Mouse (Mus musculus): ENCODE measurements at regions not wholly inside any gene's neighbourhood (a gene's known extent, or its start where the extent isn't known, plus 50 kb on each side); places are given as distances from the start of the nearest gene placed in this dataset.
A peak's percentile ranks its signal among the peaks of the same experiment; 100 is the strongest.

DNA sequence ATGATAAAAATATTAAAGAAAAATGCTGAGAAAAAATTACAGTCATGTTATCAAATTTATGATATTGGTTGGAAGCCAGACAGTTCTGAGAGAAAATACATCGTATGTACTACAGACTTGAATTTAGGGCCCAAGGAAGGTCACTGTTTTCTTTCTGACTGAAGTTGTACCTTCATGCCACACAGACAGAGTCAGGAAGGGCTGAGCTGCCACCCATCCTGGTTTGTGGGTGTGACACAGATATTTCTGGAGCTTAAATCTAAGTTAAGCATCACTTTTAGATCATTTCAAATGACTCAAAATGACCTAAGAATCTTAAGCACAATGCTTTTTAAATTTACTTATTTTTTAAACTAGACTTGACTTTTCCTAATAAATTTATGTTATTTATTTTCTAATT, 331.8 kb downstream of the Gja1 start:
- ATAC-seq (ENCODE audit: low FRiP score) = no peak
- no peaks in the 10 kb centered on the region for H3K9me3 ChIP-seq
- H3K9ac ChIP-seq = no peak overlapping the region
- H3K4me2 ChIP-seq = no peak overlapping the region
- no peaks in the 10 kb centered on the region for H3K27me3 ChIP-seq
- H3K4me3 ChIP-seq (replicated peaks) = no peak overlapping the region
- H3K4me1 ChIP-seq = peaks cover 5% of the 10 kb centered on the region; the same call in 1 of the 2 replicates
- H3K27ac ChIP-seq = no peak overlapping the region
- H3K36me3 ChIP-seq (replicated peaks) = no peaks in the 10 kb centered on the region
- WGBS = 83% methylated on average over 1 of the region's 1 CpGs

DNA sequence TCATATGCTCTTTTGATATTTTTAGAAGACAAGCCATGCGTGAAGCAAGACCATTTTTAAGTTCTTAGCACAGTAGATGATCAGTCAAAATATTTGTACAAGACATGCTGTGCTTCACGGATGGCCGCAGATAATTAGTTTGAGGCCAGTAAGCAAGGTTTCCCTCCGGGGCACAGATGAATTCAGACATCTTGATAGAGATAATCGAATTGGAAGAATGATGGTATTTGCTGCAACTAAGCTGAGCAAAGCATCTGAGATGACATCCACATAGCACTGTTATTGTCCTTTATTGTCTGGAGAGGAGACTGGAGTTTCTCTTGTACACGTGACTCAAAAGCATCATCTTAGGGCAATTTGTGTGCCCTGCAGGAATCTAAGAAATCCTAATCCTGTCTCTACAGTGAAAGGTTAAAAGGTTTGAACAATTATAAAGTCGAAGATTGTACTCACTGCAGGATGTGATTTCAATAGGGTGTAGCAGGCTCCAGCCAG, 335.5 kb downstream of the Gja1 start:
- Histone ChIP-seq H3K4me2 (peak overlapping the region; percentile 22; the same call in 1 of the 2 replicates), H3K36me3 (replicated peaks) (no peaks in the 10 kb centered on the region), H3K4me3 (replicated peaks) (no peak overlapping the region), H3K4me1 (peaks cover 5% of the 10 kb centered on the region; the same call in 1 of the 2 replicates), H3K27me3 (no peaks in the 10 kb centered on the region), H3K9ac (no peak overlapping the region), H3K27ac (no peak overlapping the region), H3K9me3 (no peaks in the 10 kb centered on the region)
- peak; percentile 60 for ATAC-seq (ENCODE audit: low FRiP score)
- 15% methylated on average over 7 of the region's 7 CpGs for WGBS

GRCm38 (mm10) chr10:56737073-56737472, 359.9 kb downstream of the Gja1 start:
- no peak overlapping the region for H3K9ac ChIP-seq
- no peaks in the 10 kb centered on the region for H3K36me3 ChIP-seq (replicated peaks)
- H3K27ac ChIP-seq = no peak overlapping the region
- no peak overlapping the region for H3K4me3 ChIP-seq (replicated peaks)
- H3K4me1 ChIP-seq = no peaks in the 10 kb centered on the region
- no peaks in the 10 kb centered on the region for H3K27me3 ChIP-seq
- H3K4me2 ChIP-seq = no peak overlapping the region
- no peak for ATAC-seq (ENCODE audit: low FRiP score)
- no peaks in the 10 kb centered on the region for H3K9me3 ChIP-seq

DNA sequence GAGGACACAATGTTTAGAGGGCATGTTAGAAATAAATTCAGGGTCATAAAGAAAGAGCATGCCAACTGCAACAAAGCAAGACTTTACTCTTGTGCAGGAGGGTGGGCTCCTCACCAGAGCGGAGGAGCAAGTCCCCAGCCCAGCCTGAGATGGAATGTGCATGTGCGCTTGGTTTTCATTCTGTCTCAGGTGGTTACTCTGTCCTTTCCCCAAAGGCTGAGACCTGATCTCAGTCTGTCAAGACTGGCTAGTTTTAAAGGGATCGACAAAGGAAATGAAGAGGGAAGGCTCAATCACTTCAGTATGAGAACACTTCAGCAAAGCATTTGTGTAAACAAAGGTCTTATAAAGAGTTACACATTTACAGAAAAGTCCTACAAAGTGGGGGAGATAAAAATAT, 362.5 kb downstream of the Gja1 start:
- no peaks in the 10 kb centered on the region for H3K9me3 ChIP-seq
- H3K4me1 ChIP-seq = no peaks in the 10 kb centered on the region
- H3K9ac ChIP-seq = no peak overlapping the region
- H3K36me3 ChIP-seq (replicated peaks) = no peaks in the 10 kb centered on the region
- H3K27me3 ChIP-seq = no peaks in the 10 kb centered on the region
- H3K4me2 ChIP-seq = no peak overlapping the region
- H3K4me3 ChIP-seq (replicated peaks) = no peak overlapping the region
- no peak for ATAC-seq (ENCODE audit: low FRiP score)
- no peak overlapping the region for H3K27ac ChIP-seq
- 89% methylated on average over 3 of the region's 3 CpGs for WGBS

GRCm38 (mm10) chr10:56752134-56752533, 375.0 kb downstream of the Gja1 start:
- no peaks in the 10 kb centered on the region for H3K27me3 ChIP-seq
- no peaks in the 10 kb centered on the region for H3K9me3 ChIP-seq
- no peak overlapping the region for H3K4me2 ChIP-seq
- no peak overlapping the region for H3K4me3 ChIP-seq (replicated peaks)
- H3K4me1 ChIP-seq = no peaks in the 10 kb centered on the region
- ATAC-seq (ENCODE audit: low FRiP score) = no peak
- WGBS = 41% methylated on average over 2 of the region's 2 CpGs
- no peaks in the 10 kb centered on the region for H3K36me3 ChIP-seq (replicated peaks)
- H3K27ac ChIP-seq = no peak overlapping the region
- no peak overlapping the region for H3K9ac ChIP-seq

DNA sequence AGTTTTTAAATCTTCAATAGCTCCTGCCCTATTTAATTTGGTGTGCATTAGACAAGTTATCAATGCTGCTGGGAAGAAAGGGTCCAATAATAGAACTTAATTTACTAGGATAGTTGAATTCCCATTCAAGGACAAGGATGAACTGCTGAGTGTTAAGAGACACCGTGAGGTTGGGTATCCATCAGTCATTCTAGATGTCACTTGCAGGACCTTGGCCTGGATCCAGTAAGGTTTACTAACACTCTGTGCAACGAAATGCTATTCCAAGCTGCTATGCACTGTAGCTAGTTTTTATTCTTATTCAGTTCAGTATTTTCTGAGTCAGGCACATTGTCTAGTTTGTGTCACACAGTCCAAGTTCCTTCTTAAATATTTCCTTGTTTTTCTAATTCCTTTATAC, 376.4 kb downstream of the Gja1 start:
- Histone ChIP-seq H3K9ac (no peak overlapping the region), H3K27me3 (no peaks in the 10 kb centered on the region), H3K4me1 (no peaks in the 10 kb centered on the region), H3K36me3 (replicated peaks) (no peaks in the 10 kb centered on the region), H3K9me3 (no peaks in the 10 kb centered on the region), H3K4me3 (replicated peaks) (no peak overlapping the region), H3K4me2 (no peak overlapping the region), H3K27ac (no peak overlapping the region)
- no peak for ATAC-seq (ENCODE audit: low FRiP score)
- WGBS = 90% methylated on average over 2 of the region's 2 CpGs

DNA sequence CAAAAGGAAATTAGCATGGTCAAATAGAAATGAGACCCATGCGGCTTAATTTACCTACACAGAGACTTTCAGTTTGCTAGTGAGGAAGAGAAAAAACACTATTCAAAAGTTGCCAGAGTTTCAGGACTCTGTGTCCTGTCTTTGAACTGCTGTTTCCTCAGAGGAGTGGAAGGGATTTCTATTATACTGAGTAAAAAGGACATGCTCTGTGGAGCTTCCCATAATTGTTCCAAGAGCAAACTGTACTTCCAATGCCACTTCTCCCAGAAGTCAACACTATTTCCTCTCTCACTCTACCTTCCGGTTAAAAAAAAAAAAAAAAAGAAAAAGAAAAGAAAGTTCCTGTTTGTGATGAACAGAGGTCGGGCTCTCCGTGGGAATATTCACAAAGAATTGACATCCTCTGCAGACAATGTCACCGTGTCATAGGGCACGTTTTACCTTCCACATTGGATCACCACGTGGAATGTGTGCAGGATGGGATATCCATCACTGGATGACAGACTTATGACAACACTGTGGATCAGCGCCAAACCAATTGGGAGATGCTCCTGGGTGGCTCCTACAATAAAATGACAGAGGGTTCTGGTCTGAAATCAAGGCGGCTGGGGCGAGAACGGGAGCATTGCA, 377.5 kb downstream of the Gja1 start:
- Histone ChIP-seq H3K9me3 (no peaks in the 10 kb centered on the region), H3K27me3 (no peaks in the 10 kb centered on the region), H3K27ac (no peak overlapping the region), H3K9ac (no peak overlapping the region), H3K4me2 (no peak overlapping the region), H3K36me3 (replicated peaks) (no peaks in the 10 kb centered on the region), H3K4me3 (replicated peaks) (no peak overlapping the region), H3K4me1 (no peaks in the 10 kb centered on the region)
- 83% methylated on average over 11 of the region's 11 CpGs for WGBS
- no peak for ATAC-seq (ENCODE audit: low FRiP score)

- WGBS = 90% methylated on average over 4 of the region's 4 CpGs
- no peak for ATAC-seq (ENCODE audit: low FRiP score)
- H3K9me3 ChIP-seq = no peaks in the 10 kb centered on the region
- no peak overlapping the region for H3K9ac ChIP-seq
- H3K27ac ChIP-seq = no peak overlapping the region
- H3K36me3 ChIP-seq (replicated peaks) = no peaks in the 10 kb centered on the region
- H3K4me3 ChIP-seq (replicated peaks) = no peak overlapping the region
- no peaks in the 10 kb centered on the region for H3K27me3 ChIP-seq
- no peak overlapping the region for H3K4me2 ChIP-seq
- H3K4me1 ChIP-seq = no peaks in the 10 kb centered on the region
Observed at GRCm38 (mm10) chr10:56770629-56771028, 393.5 kb downstream of the Gja1 start.

DNA sequence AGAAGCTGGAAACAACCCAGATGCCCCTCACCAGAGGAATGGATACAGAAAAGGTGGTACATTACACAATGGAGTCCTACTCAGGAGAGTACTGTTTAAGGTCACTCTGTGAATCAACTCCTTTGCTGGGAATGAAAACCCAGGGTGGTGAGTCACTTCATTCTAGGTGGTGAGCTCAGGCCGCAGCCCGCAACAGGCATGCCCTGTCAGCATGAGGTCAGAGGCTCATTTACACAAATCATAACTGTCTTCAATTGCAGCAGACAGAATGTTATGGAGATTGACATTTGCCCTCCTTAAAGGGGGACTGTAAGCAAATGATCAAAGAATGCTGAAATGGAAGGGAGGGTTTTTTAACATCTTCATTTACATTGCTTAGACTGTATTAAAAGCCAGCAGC, 405.1 kb downstream of the Gja1 start:
- H3K9me3 ChIP-seq = no peaks in the 10 kb centered on the region

DNA sequence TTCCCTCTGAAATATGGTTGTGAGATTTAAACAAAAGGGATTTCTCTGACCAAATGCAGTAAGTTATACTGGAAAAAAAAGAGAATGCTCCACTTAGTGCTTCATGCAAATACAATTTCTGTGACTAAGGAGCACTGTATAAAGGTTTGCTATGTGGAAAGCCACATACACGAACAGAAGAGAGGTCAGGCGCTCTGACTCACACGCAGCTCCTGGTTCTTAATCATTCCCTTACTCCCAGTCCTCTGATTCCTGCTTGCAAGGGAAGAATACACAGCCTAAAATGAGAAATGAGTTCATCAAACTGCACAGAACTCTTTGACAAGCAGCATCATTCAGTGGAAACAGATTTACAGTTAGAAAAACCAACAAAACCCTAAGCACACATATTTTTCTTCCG, 406.8 kb downstream of the Gja1 start:
- H3K27ac ChIP-seq = no peak overlapping the region
- no peak overlapping the region for H3K9ac ChIP-seq
- 92% methylated on average over 4 of the region's 4 CpGs for WGBS
- no peaks in the 10 kb centered on the region for H3K9me3 ChIP-seq
- no peaks in the 10 kb centered on the region for H3K36me3 ChIP-seq (replicated peaks)
- no peaks in the 10 kb centered on the region for H3K27me3 ChIP-seq
- H3K4me1 ChIP-seq = no peaks in the 10 kb centered on the region
- H3K4me3 ChIP-seq (replicated peaks) = no peak overlapping the region
- H3K4me2 ChIP-seq = no peak overlapping the region
- no peak for ATAC-seq (ENCODE audit: low FRiP score)

More for the DNA sequence above, 405.1 kb downstream of the Gja1 start:
- Histone ChIP-seq H3K4me2 (no peak overlapping the region), H3K4me3 (replicated peaks) (no peak overlapping the region), H3K9ac (no peak overlapping the region), H3K27ac (no peak overlapping the region), H3K27me3 (no peaks in the 10 kb centered on the region), H3K4me1 (no peaks in the 10 kb centered on the region), H3K36me3 (replicated peaks) (no peaks in the 10 kb centered on the region)
- ATAC-seq (ENCODE audit: low FRiP score) = no peak
- 78% methylated on average over 2 of the region's 2 CpGs for WGBS

DNA sequence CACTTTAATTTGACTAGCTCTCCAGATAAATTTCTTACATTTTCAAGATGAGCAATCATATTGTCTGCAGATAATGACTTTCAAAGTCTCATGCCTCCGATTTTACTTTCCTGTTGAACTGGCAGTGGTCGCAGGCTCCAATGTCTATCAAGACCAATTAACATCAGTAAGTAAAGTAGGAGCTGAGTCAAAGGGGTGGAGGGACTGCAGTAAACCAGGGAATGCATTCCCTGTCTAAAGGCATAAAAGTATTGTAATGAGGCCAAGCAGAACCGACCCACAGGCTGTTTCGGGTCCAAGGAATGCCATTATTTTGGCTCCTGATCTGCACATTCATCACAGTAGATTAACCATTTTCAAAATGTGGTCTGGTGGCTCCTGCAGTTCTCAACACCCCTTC, 411.0 kb downstream of the Gja1 start:
- WGBS = 50% methylated on average over 4 of the region's 4 CpGs
- no peak for ATAC-seq (ENCODE audit: low FRiP score)

DNA sequence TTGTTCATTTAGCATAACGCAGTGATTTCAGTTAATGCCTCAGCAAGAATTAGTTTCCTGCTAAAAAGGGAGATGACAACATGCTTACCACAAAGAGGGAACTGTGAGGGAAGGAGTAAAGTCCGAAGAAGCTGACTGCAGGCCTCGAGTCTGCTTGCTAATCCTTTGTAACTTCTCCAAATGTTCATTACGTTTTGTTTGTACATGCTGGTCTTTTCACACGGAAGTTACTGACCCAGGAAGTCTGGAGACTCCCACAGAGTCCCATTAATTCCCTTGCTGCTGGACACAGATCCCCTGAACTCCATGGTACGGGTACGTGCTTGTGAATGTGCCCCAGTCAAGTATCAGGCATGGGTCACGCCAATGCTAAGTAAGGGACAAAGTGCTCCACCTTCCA, 415.9 kb downstream of the Gja1 start:
- 33% methylated on average over 8 of the region's 8 CpGs for WGBS
- Histone ChIP-seq H3K27me3 (no peaks in the 10 kb centered on the region), H3K9me3 (no peaks in the 10 kb centered on the region), H3K27ac (no peak overlapping the region), H3K4me1 (peaks cover 5% of the 10 kb centered on the region; the same call in 1 of the 2 replicates), H3K36me3 (replicated peaks) (no peaks in the 10 kb centered on the region), H3K4me2 (no peak overlapping the region), H3K9ac (no peak overlapping the region), H3K4me3 (replicated peaks) (no peak overlapping the region)
- ATAC-seq (ENCODE audit: low FRiP score) = no peak

More for the DNA sequence above, 411.0 kb downstream of the Gja1 start:
- H3K9ac ChIP-seq = no peak overlapping the region
- no peak overlapping the region for H3K4me3 ChIP-seq (replicated peaks)
- H3K27ac ChIP-seq = no peak overlapping the region
- no peaks in the 10 kb centered on the region for H3K27me3 ChIP-seq
- no peak overlapping the region for H3K4me2 ChIP-seq
- no peaks in the 10 kb centered on the region for H3K9me3 ChIP-seq
- H3K4me1 ChIP-seq = no peaks in the 10 kb centered on the region
- no peaks in the 10 kb centered on the region for H3K36me3 ChIP-seq (replicated peaks)

- Histone ChIP-seq H3K36me3 (replicated peaks) (no peaks in the 10 kb centered on the region), H3K9ac (no peak overlapping the region), H3K27me3 (no peaks in the 10 kb centered on the region), H3K9me3 (no peaks in the 10 kb centered on the region), H3K4me3 (replicated peaks) (no peak overlapping the region), H3K27ac (no peak overlapping the region), H3K4me1 (peaks cover 5% of the 10 kb centered on the region; the same call in 1 of the 2 replicates), H3K4me2 (no peak overlapping the region)
- peak; percentile 53; the same call in 1 of the 2 replicates for ATAC-seq (ENCODE audit: low FRiP score)
- 21% methylated on average over 3 of the region's 3 CpGs for WGBS
Observed at GRCm38 (mm10) chr10:56795396-56795795, 418.3 kb downstream of the Gja1 start.
